Mouse (Mus musculus) kidney, embryonic 14.5 days (tissue): Measurements from ENCODE around the gene Tmem44. TPM values are rescaled to one million over a fixed set of nuclear protein-coding genes. Genes with fewer than 3 reads are reported as not detected.

Experiments used
- ATAC-seq: fragments of 200-750 bp; cut with Nextera tagmentation; 2 replicates; pipeline ENCODE4 v1.8.0; 2017; ENCODE audit warnings: moderate number of reproducible peaks, mild to moderate bottlenecking, moderate TSS enrichment, moderate library complexity; ENCODE audit not compliant: low FRiP score, low TSS enrichment
- H3K27ac ChIP-seq: fragments of 300-500 bp; sonication (generic); 2 replicates; pipeline ENCODE4 v1.5.1; 2014; ENCODE audit warnings: low read depth, mild to moderate bottlenecking, low read length, moderate library complexity, mixed read lengths
- H3K27me3 ChIP-seq: fragments of 300-500 bp; sonication (generic); 2 replicates; pipeline ENCODE4 v1.6.1; 2014; ENCODE audit warnings: mild to moderate bottlenecking, low read length; ENCODE audit not compliant: control insufficient read depth, insufficient read depth
- H3K36me3 ChIP-seq: fragments of 300-500 bp; sonication (generic); 2 replicates; pipeline ENCODE4 v1.6.1; 2014; ENCODE audit warnings: low read length, mixed read lengths; ENCODE audit not compliant: control insufficient read depth, insufficient read depth
- H3K4me1 ChIP-seq: fragments of 300-500 bp; sonication (generic); 2 replicates; pipeline ENCODE4 v1.6.1; 2014; ENCODE audit warnings: low read length, mixed read lengths; ENCODE audit not compliant: control insufficient read depth, insufficient read depth
- H3K4me2 ChIP-seq: fragments of 300-500 bp; sonication (generic); replicated peaks from 2 replicates; pipeline ENCODE4 v1.6.1; 2014; ENCODE audit warnings: low read depth, mild to moderate bottlenecking, low read length
- H3K4me3 ChIP-seq: fragments of 300-500 bp; sonication (generic); 2 replicates; pipeline ENCODE4 v1.5.1; 2014; ENCODE audit warnings: mild to moderate bottlenecking, low read length
- H3K9ac ChIP-seq: fragments of 300-500 bp; sonication (generic); 2 replicates; pipeline ENCODE4 v1.6.1; 2014; ENCODE audit warnings: low read depth, mild to moderate bottlenecking, low read length, moderate library complexity
- H3K9me3 ChIP-seq: fragments of 300-500 bp; sonication (generic); 2 replicates; pipeline ENCODE4 v1.6.1; 2016; ENCODE audit warnings: low read length; ENCODE audit not compliant: control insufficient read depth
- WGBS: fragments of 180-500 bp; shearing (Covaris S2); extraction: QIAGEN DNeasy Blood & Tissue Kit; methylation state at CpG from one replicate; pipeline ENCODE4 v1.1.7; 2014; 5-methylcytosine and 5-hydroxymethylcytosine counted together
- polyA plus RNA-seq: library from polyadenylated mRNA; unstranded; fragments of >200 nt; fragmentation: Nextera tagmentation; extraction: Ambion mirVana; gene quantifications from 2 replicates; pipeline ENCODE4 v1.2.1, GENCODE M21; 2014

Gene Tmem44
- 14.1 and 15.1 TPM in 2 replicates for polyA plus RNA-seq

DNA sequence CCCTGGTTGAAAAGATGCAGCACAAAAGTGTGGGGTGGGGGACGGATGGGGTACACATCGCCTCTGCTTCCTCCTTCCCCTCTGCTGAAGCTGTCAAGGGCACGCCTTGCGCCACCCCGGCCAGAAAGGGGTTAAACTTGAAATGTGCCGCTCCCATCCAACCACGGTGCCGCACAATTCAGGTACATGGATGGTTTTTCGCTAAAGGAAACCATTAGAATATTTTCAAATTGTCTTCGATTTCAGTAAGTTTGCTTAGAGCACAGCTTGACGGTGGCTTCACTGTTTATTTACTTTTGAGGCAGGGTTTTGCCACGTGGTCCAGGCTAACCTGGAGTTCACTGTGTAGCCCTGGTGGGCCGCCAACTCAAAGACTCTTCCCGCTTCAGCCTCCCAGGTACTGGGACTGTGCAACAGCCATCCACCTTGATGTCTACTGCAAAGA, at the start of gene Tmem44:
Gene Tmem44 (minus strand): TSS at position 95 of the 445 bp plus-strand sequence.
- Histone ChIP-seq H3K4me3 (peak within 1 kb of the TSS; percentile 79), H3K4me2 (peak within 1 kb of the TSS; percentile 85), H3K9me3 (peaks cover 12% of the 10 kb centered on the region), H3K27ac (0 out of 2 replicates have a peak within 1 kb of the TSS, but pooled peaks have one; percentile 3), H3K9ac (peak within 1 kb of the TSS; percentile 94), H3K36me3 (peaks cover 7% of the 10 kb centered on the region; the same call in 1 of the 2 replicates), H3K4me1 (peaks cover 11% of the 10 kb centered on the region; the same call in 1 of the 2 replicates), H3K27me3 (no peaks in the 10 kb centered on the region)
- ATAC-seq = peak; percentile 52
- 4% methylated on average over 14 of the region's 14 CpGs for WGBS

GRCm38 (mm10) chr16:30599491-30600268, 49.0 kb upstream of the Tmem44 start, which contains the start of gene Fam43a:
Gene Fam43a, plus strand, starts transcription at chr16:30599723.
- H3K4me2 ChIP-seq = peak within 1 kb of the TSS; percentile 93
- peak within 1 kb of the TSS; percentile 64 for H3K9ac ChIP-seq
- under 1% methylated on average over 63 of the region's 63 CpGs for WGBS
- H3K4me1 ChIP-seq = peaks cover 38% of the 10 kb centered on the region
- ATAC-seq = peak; percentile 81
- H3K4me3 ChIP-seq = peak within 1 kb of the TSS; percentile 48
- H3K27me3 ChIP-seq = peaks cover 21% of the 10 kb centered on the region
- peak within 1 kb of the TSS; percentile 52; the same call in 1 of the 2 replicates for H3K27ac ChIP-seq
- no peaks in the 10 kb centered on the region for H3K36me3 ChIP-seq
- no peaks in the 10 kb centered on the region for H3K9me3 ChIP-seq

DNA sequence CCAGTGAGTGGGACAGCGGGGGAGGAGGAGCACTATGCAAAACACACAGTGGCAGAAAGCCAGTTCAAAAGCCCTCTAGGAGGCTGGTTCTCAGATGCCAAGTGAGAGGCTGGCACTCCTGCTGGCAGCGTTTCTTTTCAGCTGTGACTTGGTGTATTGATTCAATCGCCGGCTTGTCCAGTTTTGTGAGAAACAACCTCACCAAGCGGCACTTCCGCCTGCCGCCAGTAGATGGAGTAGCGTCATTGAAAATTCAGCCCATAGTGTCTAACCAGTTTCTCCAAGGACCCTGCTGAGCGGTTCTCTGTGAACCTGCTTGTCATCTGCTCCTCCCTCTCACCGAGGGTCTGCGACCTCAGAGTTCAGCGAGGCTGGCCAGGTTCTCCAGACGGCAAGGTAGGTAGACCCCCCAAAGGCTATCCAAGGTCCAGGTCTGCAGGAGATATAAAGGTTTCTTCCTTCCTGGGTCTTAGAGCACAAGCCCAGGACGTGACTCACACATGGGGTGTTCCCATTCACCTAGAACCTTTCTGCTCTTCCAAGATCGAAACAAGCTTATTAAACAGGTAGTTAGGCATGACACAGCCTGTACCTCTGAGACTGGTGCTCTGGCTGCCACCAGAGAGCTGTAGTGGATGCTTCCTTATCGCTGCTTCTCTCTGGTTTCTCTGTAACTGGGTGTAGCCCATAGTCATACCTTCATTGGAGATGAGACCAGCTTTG, 46.5 kb upstream of the Tmem44 start:
- ATAC-seq = no peak

DNA sequence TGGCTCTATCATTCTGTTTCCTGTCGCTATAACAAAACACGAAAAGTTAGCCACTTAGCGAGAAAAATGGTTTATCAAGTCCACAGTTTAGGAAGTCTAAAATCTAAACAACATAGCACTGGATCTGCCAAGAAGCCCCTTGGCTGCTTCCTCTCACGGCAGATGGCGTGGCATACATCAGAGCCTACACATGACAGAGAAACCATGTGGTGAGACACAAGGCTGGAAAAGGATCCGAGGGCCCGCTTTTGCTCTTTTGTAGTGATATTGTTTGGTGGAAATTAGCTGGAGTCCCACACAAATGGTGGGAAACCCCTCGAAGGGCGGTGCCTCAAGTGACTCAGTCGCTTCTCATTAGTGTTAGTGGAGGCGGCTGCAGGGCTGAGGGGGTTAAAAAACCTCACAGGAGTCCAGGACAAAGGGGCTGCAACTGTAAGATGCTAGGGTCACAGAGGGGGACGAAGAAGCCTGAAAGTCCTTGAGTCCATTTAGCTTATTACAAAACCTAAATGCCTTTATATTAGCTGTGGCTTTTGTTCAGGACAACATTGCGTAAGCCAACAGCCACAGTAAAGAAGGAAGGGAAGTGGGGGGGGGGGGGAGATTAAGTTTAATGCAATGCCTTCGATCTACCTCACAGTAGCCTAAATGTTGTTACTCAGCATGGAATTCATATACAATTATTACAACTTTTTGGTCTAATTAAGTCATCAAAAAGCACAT, 45.4 kb upstream of the Tmem44 start:
- ATAC-seq = no peak
- 82% methylated on average over 14 of the region's 14 CpGs for WGBS
- H3K9me3 ChIP-seq = no peaks in the 10 kb centered on the region
- no peak overlapping the region for H3K27ac ChIP-seq
- H3K9ac ChIP-seq = no peak overlapping the region
- H3K36me3 ChIP-seq = no peaks in the 10 kb centered on the region
- H3K4me3 ChIP-seq = no peak overlapping the region
- peaks cover 6% of the 10 kb centered on the region for H3K4me1 ChIP-seq
- no peak overlapping the region for H3K4me2 ChIP-seq
- peaks cover 14% of the 10 kb centered on the region for H3K27me3 ChIP-seq

More for the DNA sequence above, 46.5 kb upstream of the Tmem44 start:
- Histone ChIP-seq H3K4me3 (no peak overlapping the region), H3K27ac (no peak overlapping the region), H3K9ac (no peak overlapping the region), H3K4me1 (peaks cover 17% of the 10 kb centered on the region), H3K4me2 (no peak overlapping the region; the same call in none of the 2 replicates), H3K27me3 (peaks cover 19% of the 10 kb centered on the region), H3K36me3 (no peaks in the 10 kb centered on the region), H3K9me3 (no peaks in the 10 kb centered on the region)
- 13% methylated on average over 16 of the region's 16 CpGs for WGBS

- H3K4me1 ChIP-seq = 0 out of 2 replicates have a peak, but pooled peaks cover 4% of the 10 kb centered on the region
- ATAC-seq = no peak
- no peak overlapping the region for H3K4me3 ChIP-seq
- H3K4me2 ChIP-seq = no peak overlapping the region
- no peak overlapping the region for H3K9ac ChIP-seq
- H3K36me3 ChIP-seq = no peaks in the 10 kb centered on the region
- peaks cover 14% of the 10 kb centered on the region for H3K27me3 ChIP-seq
- no peaks in the 10 kb centered on the region for H3K9me3 ChIP-seq
- H3K27ac ChIP-seq = no peak overlapping the region
- 57% methylated on average over 3 of the region's 3 CpGs for WGBS
Measured at GRCm38 (mm10) chr16:30595356-30595755, 44.7 kb upstream of the Tmem44 start.

DNA sequence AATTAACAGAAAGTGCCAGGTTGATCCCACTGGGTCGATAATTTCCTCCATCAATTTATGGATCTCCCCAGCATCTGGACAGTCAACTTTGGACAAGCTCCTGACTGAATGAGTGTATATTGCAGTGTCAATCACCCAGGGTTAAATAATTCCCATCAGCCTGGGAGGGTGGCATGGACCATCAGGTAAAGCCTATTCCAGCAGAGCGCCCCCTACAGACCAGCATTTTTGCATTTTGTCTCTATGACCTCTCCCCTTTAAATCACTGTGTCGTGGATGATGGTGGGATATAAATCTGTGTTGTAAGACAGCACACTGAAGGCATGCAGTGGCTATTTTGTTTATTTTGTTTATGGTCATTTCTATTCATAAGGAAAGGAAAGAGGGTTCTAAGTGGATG, 41.3 kb upstream of the Tmem44 start:
- Histone ChIP-seq H3K4me1 (0 out of 2 replicates have a peak, but pooled peaks cover 2% of the 10 kb centered on the region), H3K9ac (no peak overlapping the region), H3K9me3 (no peaks in the 10 kb centered on the region), H3K27me3 (peaks cover 9% of the 10 kb centered on the region; the same call in 1 of the 2 replicates), H3K27ac (no peak overlapping the region), H3K4me2 (no peak overlapping the region), H3K36me3 (no peaks in the 10 kb centered on the region), H3K4me3 (no peak overlapping the region)
- ATAC-seq = no peak
- WGBS = 48% methylated on average over 3 of the region's 3 CpGs

DNA sequence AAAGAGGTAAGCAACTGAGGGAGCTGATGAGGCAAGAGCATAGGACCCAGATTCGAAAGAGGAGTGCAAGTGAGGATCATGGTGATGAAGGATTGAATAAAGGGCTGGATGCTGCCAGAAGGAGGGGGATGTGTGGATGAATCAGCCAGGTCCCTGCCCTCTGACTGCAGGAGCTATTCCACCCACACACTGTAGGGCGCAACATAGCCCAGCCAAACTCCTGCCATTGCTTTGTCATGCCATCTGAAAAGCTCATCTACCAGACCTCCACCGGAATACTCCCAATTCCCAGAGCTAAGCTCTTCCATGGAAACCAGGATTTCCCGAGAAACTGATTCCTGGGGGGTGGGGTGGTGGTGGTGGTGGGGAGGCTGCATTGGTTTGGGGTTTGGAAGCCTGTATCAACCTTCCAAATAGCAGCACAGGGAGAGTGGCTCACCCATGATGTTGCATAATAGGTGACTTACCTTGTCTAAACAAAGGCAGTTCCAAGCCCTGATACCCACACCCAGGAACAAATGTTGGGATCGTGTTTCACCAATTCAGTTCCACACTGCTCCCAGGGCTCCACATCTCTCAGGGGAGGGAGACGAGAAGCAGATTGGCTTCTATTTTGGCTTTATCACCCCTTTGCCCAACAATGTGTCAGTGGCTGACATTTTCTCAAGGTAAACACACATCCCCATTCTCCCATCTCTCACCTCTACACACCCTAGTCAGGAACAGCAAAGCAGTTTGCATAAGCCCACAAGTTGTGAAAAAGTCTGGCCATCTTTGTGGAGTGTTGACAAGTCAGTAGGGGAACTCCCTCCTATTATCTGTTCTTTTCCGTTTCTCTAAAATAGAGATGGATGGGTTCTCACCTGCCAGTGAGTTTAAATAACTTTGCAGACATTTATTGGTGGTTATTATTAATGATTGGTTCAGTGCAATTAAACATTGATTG, 39.9 kb upstream of the Tmem44 start:
- H3K4me2 ChIP-seq = no peak overlapping the region
- no peak overlapping the region for H3K9ac ChIP-seq
- peaks cover 4% of the 10 kb centered on the region; the same call in 1 of the 2 replicates for H3K4me1 ChIP-seq
- H3K27me3 ChIP-seq = peaks cover 5% of the 10 kb centered on the region; the same call in 1 of the 2 replicates
- no peak overlapping the region for H3K4me3 ChIP-seq
- WGBS = 29% methylated on average over 7 of the region's 7 CpGs
- no peak for ATAC-seq
- H3K9me3 ChIP-seq = no peaks in the 10 kb centered on the region
- no peak overlapping the region for H3K27ac ChIP-seq
- H3K36me3 ChIP-seq = peaks cover 2% of the 10 kb centered on the region
